In the genomic region with DNA sequence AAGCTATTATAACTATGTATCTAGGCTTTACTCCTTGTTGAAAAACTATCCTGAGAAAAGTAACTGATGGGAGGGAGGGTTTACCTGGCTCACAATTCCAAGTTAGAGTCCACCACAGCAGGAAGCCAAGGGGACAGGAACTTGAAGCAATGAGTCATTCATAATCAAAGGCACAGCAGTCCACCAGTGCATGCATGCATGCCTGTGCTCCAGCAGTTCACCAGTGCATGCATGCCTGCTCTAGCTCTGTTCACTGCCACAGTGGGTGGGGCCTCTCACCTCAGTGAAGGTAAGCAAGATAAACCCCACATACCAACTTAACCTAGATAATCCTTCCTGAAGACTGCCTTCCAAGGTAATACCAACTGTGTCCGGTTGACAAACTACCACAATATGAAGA, we compare ENCODE assay signal across 26 mouse cellular contexts. TPM values are rescaled to one million over a fixed set of nuclear protein-coding genes. Genes with fewer than 3 reads are reported as not detected.
DNase-seq lines count a peak whose midpoint lies in the region; ATAC-seq and TF ChIP-seq lines count a peak whose summit lies in the region.
"Had no signal": no experiment of that assay in that cellular context is flagged by ENCODE, and none has a peak within 500 bp of the region (broad histone marks: within the 10 kb centered on the region; RNA-seq: fewer than 3 reads in every experiment).

No protein-coding gene starts in this region.

- TF ChIP-seq CTCF in kidney, postnatal 0 days (IDR thresholded peaks at IDR 0.05; ENCODE audit: low read depth) = no peak

- 0 out of 2 replicates have a peak overlapping the region, but pooled peaks have one; percentile 5 for H3K27ac ChIP-seq in embryonic facial prominence, embryonic 13.5 days
- H3K27ac ChIP-seq in embryonic facial prominence, embryonic 10.5 days (replicated peaks) = no peak overlapping the region
- peak overlapping the region; percentile 56; the same call in 1 of the 2 replicates for H3K27ac ChIP-seq in kidney, embryonic 15.5 days
- no peak overlapping the region for H3K27ac ChIP-seq in kidney, postnatal 0 days
- H3K27ac ChIP-seq in embryonic facial prominence, embryonic 15.5 days (replicated peaks) = 0 out of 2 replicates have a peak overlapping the region, but pooled peaks have one; percentile 44
- H3K27ac ChIP-seq: embryonic facial prominence, embryonic 12.5 days; forebrain, embryonic 13.5 days; forebrain, embryonic 15.5 days had no signal

- H3K9me3 ChIP-seq in embryonic facial prominence, embryonic 13.5 days = no peaks in the 10 kb centered on the region
- no peaks in the 10 kb centered on the region for H3K9me3 ChIP-seq in embryonic facial prominence, embryonic 10.5 days
- H3K9me3 ChIP-seq in kidney, embryonic 15.5 days (replicated peaks) = no peaks in the 10 kb centered on the region
- no peaks in the 10 kb centered on the region for H3K9me3 ChIP-seq in kidney, postnatal 0 days (replicated peaks; ENCODE audit: low read length)
- H3K9me3 ChIP-seq in embryonic facial prominence, embryonic 15.5 days (replicated peaks) = no peaks in the 10 kb centered on the region
- H3K9me3 ChIP-seq: embryonic facial prominence, embryonic 12.5 days; forebrain, embryonic 13.5 days; forebrain, embryonic 15.5 days; G1E had no signal

- no peak for ATAC-seq in embryonic facial prominence, embryonic 13.5 days (ENCODE audit: insufficient number of reproducible peaks, insufficient read depth, low FRiP score, low TSS enrichment, low read depth)
- ATAC-seq in kidney, embryonic 15.5 days (replicated peaks; ENCODE audit: low FRiP score) = peak; percentile 73
- 0 out of 2 replicates have a peak, but pooled peaks have one; percentile 33 for ATAC-seq in kidney, postnatal 0 days (replicated peaks; ENCODE audit: low FRiP score, low read depth)
- no peak for ATAC-seq in embryonic facial prominence, embryonic 15.5 days (ENCODE audit: insufficient number of reproducible peaks, low FRiP score, low TSS enrichment, low read depth)
- ATAC-seq: activated CD4-positive, CD25-positive, alpha-beta regulatory T cell, adult 4 months; CD4-positive, CD25-positive, alpha-beta regulatory T cell, adult 4 months; forebrain, embryonic 13.5 days; forebrain, embryonic 15.5 days; forebrain, postnatal 0 days; Patski had no signal

- no peak overlapping the region for H3K4me2 ChIP-seq in embryonic facial prominence, embryonic 13.5 days
- H3K4me2 ChIP-seq in kidney, embryonic 15.5 days = no peak overlapping the region
- no peak overlapping the region for H3K4me2 ChIP-seq in kidney, postnatal 0 days (ENCODE audit: low read length)
- H3K4me2 ChIP-seq in embryonic facial prominence, embryonic 15.5 days (replicated peaks) = no peak overlapping the region
- H3K4me2 ChIP-seq: embryonic facial prominence, embryonic 12.5 days; forebrain, embryonic 13.5 days; forebrain, embryonic 15.5 days had no signal

- H3K27me3 ChIP-seq in embryonic facial prominence, embryonic 13.5 days = no peaks in the 10 kb centered on the region
- H3K27me3 ChIP-seq in embryonic facial prominence, embryonic 10.5 days (replicated peaks; ENCODE audit: low read depth, poor library complexity, severe bottlenecking) = no peaks in the 10 kb centered on the region
- no peaks in the 10 kb centered on the region for H3K27me3 ChIP-seq in kidney, embryonic 15.5 days
- no peaks in the 10 kb centered on the region for H3K27me3 ChIP-seq in kidney, postnatal 0 days (ENCODE audit: insufficient read depth, low read length)
- no peaks in the 10 kb centered on the region for H3K27me3 ChIP-seq in embryonic facial prominence, embryonic 15.5 days
- H3K27me3 ChIP-seq: CH12.LX; embryonic facial prominence, embryonic 12.5 days; forebrain, embryonic 15.5 days; Patski had no signal

- no peaks in the 10 kb centered on the region for H3K36me3 ChIP-seq in embryonic facial prominence, embryonic 13.5 days
- H3K36me3 ChIP-seq in embryonic facial prominence, embryonic 10.5 days (replicated peaks) = no peaks in the 10 kb centered on the region
- no peaks in the 10 kb centered on the region for H3K36me3 ChIP-seq in kidney, embryonic 15.5 days
- H3K36me3 ChIP-seq in kidney, postnatal 0 days (ENCODE audit: insufficient read depth, low read length) = no peaks in the 10 kb centered on the region
- no peaks in the 10 kb centered on the region for H3K36me3 ChIP-seq in embryonic facial prominence, embryonic 15.5 days
- H3K36me3 ChIP-seq: embryonic facial prominence, embryonic 12.5 days; forebrain, embryonic 15.5 days had no signal

- no peak overlapping the region for H3K4me3 ChIP-seq in embryonic facial prominence, embryonic 13.5 days
- no peak overlapping the region for H3K4me3 ChIP-seq in embryonic facial prominence, embryonic 10.5 days
- no peak overlapping the region for H3K4me3 ChIP-seq in kidney, embryonic 15.5 days (replicated peaks)
- no peak overlapping the region for H3K4me3 ChIP-seq in kidney, postnatal 0 days (replicated peaks; ENCODE audit: low read depth, low read length)
- H3K4me3 ChIP-seq in embryonic facial prominence, embryonic 15.5 days (replicated peaks) = no peak overlapping the region
- H3K4me3 ChIP-seq: embryonic facial prominence, embryonic 12.5 days; forebrain, embryonic 13.5 days; forebrain, embryonic 15.5 days had no signal

- DNase-seq in embryonic facial prominence, embryonic 10.5 days (ENCODE audit: low spot score) = no peak
- DNase-seq in kidney, postnatal 10 days = no peak
- DNase-seq in kidney, postnatal 0 days (ENCODE audit: low spot score) = peak; percentile 22
- no peak for DNase-seq in kidney, adult 18-20 months
- DNase-seq: adrenal gland, adult 8-10 months; adrenal gland, postnatal 14 days; B cell, adult 2 months; cerebellum, adult 11 months; cerebellum, adult 18-20 months; cerebellum, adult 8-10 months; cerebellum, adult 9-11 months; cerebellum, postnatal 14 days; cerebellum, postnatal 36 days; embryo, embryonic 11 days had no signal

- H3K4me1 ChIP-seq in embryonic facial prominence, embryonic 13.5 days = peaks cover 28% of the 10 kb centered on the region
- peaks cover 10% of the 10 kb centered on the region for H3K4me1 ChIP-seq in embryonic facial prominence, embryonic 10.5 days
- peaks cover 31% of the 10 kb centered on the region for H3K4me1 ChIP-seq in kidney, embryonic 15.5 days
- H3K4me1 ChIP-seq in kidney, postnatal 0 days (replicated peaks; ENCODE audit: insufficient read depth, low read length) = peaks cover 3% of the 10 kb centered on the region; the same call in 1 of the 2 replicates
- peaks cover 27% of the 10 kb centered on the region for H3K4me1 ChIP-seq in embryonic facial prominence, embryonic 15.5 days

- WGBS in embryonic facial prominence, embryonic 13.5 days = 67% methylated on average over 1 of the region's 1 CpGs
- 85% methylated on average over 1 of the region's 1 CpGs for whole genome bisulfite sequencing in embryonic facial prominence, embryonic 10.5 days
- WGBS in kidney, embryonic 15.5 days = 71% methylated on average over 1 of the region's 1 CpGs
- 75% methylated on average over 1 of the region's 1 CpGs for WGBS in kidney, postnatal 0 days
- WGBS in embryonic facial prominence, embryonic 15.5 days = 72% methylated on average over 1 of the region's 1 CpGs

- no peak overlapping the region for H3K9ac ChIP-seq in embryonic facial prominence, embryonic 13.5 days
- H3K9ac ChIP-seq in kidney, embryonic 15.5 days = no peak overlapping the region
- H3K9ac ChIP-seq in kidney, postnatal 0 days (ENCODE audit: low read depth, low read length) = no peak overlapping the region
- no peak overlapping the region for H3K9ac ChIP-seq in embryonic facial prominence, embryonic 15.5 days
- H3K9ac ChIP-seq: embryonic facial prominence, embryonic 12.5 days; forebrain, embryonic 13.5 days; forebrain, embryonic 15.5 days; forebrain, postnatal 0 days had no signal

RNA-seq across cellular contexts. Expression of a gene that starts 38.8 kb away (rescaled TPM):
- polyA plus RNA-seq in embryonic facial prominence, embryonic 13.5 days (2015; fragmentation: Nextera tagmentation; extraction: Ambion mirVana) = 23.5 and 24.1 TPM in 2 replicates
- polyA plus RNA-seq in embryonic facial prominence, embryonic 10.5 days (2016; fragmentation: Nextera tagmentation; extraction: Ambion mirVana) = 18.0 and 21.5 TPM in 2 replicates
- polyA plus RNA-seq in kidney, embryonic 15.5 days (2015; fragmentation: Nextera tagmentation; extraction: Ambion mirVana) = 15.3 and 15.7 TPM in 2 replicates
- polyA plus RNA-seq in kidney, postnatal 0 days (2015; fragmentation: Nextera tagmentation; extraction: Ambion mirVana) = 19.6 and 20.9 TPM in 2 replicates
- polyA plus RNA-seq in embryonic facial prominence, embryonic 15.5 days (2015; fragmentation: Nextera tagmentation; extraction: Ambion mirVana) = 20.6 and 22.4 TPM in 2 replicates

RNA-seq across cellular contexts. Expression of a gene that starts 41.0 kb away (rescaled TPM):
- 44.9 and 45.3 TPM in 2 replicates for polyA plus RNA-seq in embryonic facial prominence, embryonic 13.5 days (2015; fragmentation: Nextera tagmentation; extraction: Ambion mirVana)
- 45.5 and 47.3 TPM in 2 replicates for polyA plus RNA-seq in embryonic facial prominence, embryonic 10.5 days (2016; fragmentation: Nextera tagmentation; extraction: Ambion mirVana)
- 30.4 and 33.1 TPM in 2 replicates for polyA plus RNA-seq in kidney, embryonic 15.5 days (2015; fragmentation: Nextera tagmentation; extraction: Ambion mirVana)
- 25.5 and 25.6 TPM in 2 replicates for polyA plus RNA-seq in kidney, postnatal 0 days (2015; fragmentation: Nextera tagmentation; extraction: Ambion mirVana)
- polyA plus RNA-seq in embryonic facial prominence, embryonic 15.5 days (2015; fragmentation: Nextera tagmentation; extraction: Ambion mirVana) = 29.6 and 29.8 TPM in 2 replicates

Comparison
In these comparisons a context has a peak if more than half of its experiments do, and no peak if none do; other contexts are left out.
1. H3K27ac ChIP-seq: peak in embryonic facial prominence, embryonic 13.5 days (single experiment), kidney, embryonic 15.5 days (single experiment) and embryonic facial prominence, embryonic 15.5 days (single experiment); none in embryonic facial prominence, embryonic 10.5 days (single experiment) and kidney, postnatal 0 days (single experiment).
2. ATAC-seq: peak in kidney, embryonic 15.5 days (single experiment) and kidney, postnatal 0 days (single experiment); none in embryonic facial prominence, embryonic 13.5 days (single experiment) and embryonic facial prominence, embryonic 15.5 days (single experiment).